Mouse (Mus musculus) CD4-positive, CD25-positive, alpha-beta regulatory T cell, adult 4 months (primary cell): Measurements from ENCODE around the gene Tsr2. TPM values are rescaled to one million over a fixed set of nuclear protein-coding genes. Genes with fewer than 3 reads are reported as not detected.

ENCODE experiments used
- ATAC-seq: one replicate; pipeline ENCODE4 v1.8.0; 2017
- polyA plus RNA-seq, 2 experiments: library from polyadenylated mRNA; unstranded; fragments of 100-300 nt; shearing (Covaris generic); gene quantifications; one replicate each; pipeline ENCODE4 v1.2.1; 2017

Tsr2 gene
- 10 to 100 TPM; 16.2 to 21.0 TPM for polyA plus RNA-seq

DNA sequence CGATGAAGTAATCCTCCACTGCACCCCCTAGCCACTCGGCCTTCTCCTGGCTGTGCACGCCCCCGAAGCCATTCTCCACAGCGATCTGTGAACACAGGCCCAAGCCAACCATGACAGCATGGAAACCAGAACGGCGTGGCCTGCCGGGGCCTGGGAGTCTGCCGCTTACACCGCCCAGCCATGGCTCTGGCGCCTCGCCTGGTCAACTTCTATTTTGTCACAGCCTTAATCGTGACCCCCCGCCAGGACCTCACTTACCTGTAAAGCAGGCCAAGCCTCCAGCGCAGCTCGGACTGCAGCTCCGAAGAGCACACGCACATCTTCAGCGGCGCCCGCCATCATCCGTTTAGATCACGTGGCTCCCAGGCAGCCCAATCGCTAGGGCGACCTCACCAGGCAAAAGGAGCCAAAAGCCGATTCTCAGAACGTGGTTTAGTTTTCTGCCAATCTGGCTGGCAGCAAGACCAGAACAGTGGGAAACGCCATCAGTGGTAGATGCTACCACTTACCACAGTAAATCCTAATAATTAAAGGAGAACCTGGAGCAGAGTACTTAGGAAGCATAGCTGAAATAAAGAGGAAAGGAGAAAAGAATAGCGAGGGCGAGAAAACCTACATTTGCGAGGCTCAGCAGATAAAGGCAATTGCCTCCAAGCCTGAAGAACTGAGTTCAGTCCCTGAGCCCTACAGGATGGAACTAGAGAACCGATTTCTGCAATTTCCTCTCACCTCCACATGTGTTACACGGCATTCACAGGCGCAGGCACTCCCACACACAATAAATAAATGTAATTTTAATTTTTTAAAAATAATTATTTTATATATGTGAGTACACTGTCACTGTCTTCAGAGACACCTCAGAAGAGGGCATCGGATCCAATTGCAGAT lies at the start of gene Tsr2:
Gene Tsr2, minus strand, starts transcription at position 373 of the 888 bp plus-strand sequence.
- ATAC-seq: peak; percentile 98

DNA sequence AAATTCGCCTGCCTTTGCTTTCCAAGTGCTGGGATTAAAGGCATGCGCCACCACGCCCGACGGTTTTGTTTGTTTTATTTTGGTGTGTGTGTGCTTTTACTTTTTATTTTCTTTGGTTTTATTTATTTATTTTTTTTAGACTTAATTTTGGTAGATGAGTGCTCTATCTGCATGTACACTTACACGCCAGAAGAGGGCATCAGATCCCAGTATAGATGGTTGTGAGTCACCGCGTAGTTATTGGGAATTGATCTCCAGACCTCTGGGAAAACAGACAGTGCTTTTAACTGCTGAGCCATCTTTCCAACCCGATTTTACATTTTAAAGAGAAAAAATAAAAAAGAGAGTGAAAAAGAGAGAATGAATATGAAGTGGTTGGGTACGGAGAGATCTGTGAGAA lies 36.4 kb upstream of the Tsr2 start:
- ATAC-seq: no peak

DNA sequence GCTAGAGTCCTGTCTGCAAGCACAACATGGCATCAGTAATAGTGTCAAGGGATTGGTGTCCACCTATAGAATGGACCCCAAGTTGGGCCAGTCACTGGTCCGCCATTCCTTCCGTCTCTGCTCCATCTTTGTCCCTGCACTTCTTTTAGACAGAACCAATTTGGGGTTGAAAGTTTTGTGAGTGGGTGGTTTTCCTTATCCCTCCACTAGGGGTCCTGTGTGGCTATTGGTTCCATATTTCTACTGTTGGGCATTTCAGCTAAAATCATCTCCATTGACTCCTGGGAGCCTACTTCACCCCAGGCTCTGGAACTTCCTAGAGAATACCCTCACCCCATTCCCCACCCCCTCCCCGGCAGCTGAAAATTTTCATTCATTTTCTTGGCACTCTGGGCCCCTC lies 34.1 kb upstream of the Tsr2 start:
- ATAC-seq: no peak

DNA sequence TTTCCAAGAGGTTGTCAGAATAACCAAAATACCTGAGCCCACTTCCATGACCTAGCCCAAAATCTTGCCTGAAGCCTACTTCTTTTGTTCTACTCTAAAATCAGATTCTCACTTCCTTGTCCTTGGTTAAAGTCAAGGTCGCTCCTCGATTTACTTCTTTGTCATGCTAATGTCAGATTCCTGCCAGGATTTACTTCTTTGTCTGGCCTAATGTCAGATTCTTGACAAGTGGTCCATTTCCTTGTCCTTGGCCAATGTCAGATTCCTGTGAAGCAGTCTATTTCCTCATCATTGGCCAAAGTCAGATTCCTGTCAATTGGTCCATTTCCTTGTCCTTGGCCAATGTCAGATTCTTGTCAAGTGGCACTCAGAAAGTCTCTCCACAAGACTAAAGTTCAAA lies 27.6 kb upstream of the Tsr2 start:
- no peak for ATAC-seq

DNA sequence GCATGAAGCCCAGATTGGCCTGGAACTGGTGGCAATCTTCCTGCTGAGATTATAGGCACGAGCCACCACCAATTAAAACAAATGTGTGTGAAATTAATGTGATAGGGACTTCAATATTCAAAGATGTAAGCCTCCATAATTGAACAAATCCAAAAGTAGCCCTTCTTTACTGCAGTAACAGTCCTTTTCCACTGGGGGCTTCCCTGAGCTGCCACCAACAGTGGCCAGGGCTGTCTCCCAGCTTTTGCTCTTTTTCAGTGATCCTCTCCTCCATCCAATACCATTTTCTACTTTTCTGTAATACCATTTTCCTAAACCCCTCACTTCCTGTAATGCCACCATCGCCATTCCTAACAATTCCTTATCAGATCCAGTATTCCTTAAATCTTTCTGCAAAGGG lies 21.1 kb upstream of the Tsr2 start:
- ATAC-seq: peak; percentile 78

DNA sequence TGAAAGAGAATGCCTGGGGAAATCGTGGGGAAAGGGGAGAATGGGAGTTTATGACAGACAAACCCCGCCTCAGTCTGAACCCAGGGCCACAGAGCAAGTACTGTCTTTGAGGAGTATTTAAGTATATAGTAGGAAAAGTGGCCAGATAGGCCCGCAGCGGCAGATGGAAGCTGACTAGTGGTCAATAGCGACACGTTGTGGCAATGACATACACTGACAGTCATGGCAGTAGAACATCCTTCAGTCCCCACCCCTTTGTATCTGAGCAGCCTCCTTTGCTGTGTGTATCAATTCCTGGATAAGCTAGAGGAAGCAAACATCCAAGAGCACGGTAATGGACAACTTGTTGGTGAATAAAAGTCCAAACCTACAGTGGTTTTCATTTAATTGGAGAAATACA lies 20.5 kb upstream of the Tsr2 start:
- ATAC-seq: peak; percentile 78

DNA sequence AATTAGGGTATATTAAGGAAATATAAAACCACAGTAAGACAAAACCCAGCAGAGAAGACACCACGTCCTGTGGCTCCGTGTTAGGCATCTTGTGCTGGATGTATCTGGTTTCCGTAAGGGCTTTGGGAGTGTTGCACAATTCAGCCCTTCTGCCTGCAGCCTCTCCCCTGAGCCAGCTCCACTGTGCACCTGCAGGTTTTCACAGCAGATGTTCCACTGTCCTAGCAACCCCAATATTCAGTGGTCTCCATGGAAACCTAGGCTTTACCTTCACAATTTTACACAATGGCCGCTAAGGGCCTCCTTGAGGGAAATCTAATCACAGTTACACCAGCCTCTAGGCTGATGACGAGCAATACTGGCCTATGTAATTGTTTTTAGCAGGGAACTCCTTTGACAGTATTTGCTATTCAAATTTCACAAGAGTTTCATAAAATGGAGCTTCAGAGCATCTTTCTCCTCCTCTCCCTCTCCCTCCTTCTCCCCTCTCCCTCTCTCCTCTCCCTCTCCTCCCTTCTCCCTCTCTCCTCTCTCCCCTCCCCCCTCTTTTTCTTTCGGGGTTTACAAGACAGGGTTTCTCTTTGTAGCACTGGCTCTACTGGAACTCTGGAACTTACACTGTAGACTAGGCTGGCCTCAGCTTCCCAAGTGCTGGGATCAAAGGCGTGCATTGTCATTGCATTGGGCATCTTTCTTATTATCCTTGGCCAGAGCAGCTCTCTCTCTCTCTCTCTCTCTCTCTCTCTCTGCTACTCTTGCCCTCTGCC lies 11.1 kb upstream of the Tsr2 start:
- ATAC-seq: no peak

DNA sequence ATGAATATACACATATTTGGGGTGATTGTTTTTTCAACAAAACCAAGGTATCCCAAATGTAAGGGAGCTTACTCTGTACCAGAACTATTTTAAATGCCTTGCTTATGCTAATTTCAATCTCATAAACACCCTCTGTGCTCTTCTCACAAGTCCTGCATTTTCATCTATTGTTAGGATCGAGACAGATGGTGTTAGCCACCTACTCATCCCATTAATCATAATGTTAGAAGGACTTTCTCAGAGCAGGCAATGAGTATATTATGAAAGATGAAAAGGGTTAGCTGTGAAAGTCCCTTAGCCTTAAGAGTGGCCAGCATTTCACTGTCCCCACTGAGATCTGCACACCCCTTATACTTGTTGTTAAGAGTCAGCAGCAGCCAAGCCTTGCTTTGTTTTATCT lies 8.9 kb downstream of the Tsr2 start:
- ATAC-seq: no peak

DNA sequence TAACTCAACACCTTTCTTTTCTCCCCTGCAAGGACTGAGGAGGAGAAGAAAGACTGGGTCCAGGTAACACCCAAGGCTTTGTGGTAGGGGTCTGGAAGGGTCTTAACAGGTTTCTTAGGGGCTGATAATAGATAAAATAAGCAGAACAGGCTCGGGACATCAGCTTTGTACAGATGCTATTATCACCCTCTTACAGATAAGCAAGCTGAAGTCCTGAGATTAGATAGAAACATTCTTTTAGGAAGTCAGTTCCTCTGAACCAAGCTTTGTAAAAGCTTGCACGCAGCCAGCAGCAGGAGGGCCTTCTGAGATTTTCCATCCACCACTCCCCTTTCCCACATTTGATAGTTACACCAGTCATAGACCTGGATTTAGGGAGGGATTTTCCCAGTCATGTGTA lies 10.7 kb downstream of the Tsr2 start:
- ATAC-seq: no peak

DNA sequence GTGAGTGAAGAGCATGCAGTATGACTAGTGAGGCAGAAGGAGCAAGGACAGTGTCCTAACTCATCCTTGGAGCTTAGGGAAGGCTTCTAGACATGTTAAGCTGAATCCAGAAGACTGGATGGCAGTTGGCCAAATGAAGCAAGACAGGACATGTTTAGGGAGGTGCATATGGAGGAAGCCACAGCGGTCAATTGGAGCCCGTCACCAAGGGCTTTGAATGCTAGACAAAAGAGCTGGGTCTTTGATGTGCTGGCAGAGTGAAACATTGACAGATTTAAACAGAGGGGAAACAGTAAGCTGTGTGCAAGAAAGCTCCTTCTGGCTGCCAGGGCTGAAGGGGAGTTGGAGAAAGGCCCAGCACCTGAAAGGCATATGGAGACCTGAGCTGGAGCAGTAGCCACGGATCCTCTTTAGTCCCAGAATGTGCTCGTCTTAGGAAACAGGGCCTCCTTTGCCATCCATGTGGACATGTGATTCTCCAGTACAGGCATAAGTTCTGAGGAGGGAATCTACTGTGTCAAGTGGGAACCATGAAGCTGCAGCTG lies 19.3 kb downstream of the Tsr2 start:
- ATAC-seq: no peak

DNA sequence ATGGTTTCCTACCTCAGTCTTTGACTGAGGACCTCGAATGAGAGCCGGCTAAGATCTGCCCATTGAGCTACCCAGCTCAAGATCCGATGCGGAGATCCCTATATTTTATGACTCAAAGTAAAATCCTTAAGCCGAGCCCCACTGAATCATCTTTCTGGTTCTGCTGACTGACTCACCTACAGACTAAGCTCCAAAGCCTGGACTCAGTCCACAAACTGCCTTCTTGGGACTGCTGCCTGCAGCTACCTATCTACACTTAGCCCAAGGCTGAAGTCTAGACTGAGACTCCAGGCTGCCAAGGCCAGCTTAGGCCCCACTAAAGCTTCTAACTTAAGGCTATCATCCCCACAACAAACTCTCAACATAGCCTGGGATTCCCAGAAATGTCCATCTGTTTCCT lies 20.3 kb downstream of the Tsr2 start:
- no peak for ATAC-seq

DNA sequence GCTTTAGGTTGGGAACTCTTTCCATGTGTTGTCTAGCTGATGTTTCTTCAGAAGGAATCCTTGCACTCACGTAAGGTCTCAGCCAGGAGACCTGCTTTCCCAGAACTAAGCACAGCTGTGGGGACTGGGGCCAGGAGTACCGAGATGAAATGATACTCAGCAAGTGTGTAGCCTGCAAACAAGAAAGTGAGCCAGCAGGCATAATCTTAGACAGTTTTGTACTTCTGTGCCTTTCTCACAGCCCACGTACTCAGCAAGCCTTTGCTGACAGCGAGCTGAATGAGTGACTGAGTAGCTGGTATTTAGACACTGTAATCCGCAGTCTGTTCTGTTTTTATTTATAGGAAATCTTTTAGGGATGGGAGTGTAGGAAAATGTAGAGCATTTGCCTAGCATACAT lies 28.5 kb downstream of the Tsr2 start:
- no peak for ATAC-seq

DNA sequence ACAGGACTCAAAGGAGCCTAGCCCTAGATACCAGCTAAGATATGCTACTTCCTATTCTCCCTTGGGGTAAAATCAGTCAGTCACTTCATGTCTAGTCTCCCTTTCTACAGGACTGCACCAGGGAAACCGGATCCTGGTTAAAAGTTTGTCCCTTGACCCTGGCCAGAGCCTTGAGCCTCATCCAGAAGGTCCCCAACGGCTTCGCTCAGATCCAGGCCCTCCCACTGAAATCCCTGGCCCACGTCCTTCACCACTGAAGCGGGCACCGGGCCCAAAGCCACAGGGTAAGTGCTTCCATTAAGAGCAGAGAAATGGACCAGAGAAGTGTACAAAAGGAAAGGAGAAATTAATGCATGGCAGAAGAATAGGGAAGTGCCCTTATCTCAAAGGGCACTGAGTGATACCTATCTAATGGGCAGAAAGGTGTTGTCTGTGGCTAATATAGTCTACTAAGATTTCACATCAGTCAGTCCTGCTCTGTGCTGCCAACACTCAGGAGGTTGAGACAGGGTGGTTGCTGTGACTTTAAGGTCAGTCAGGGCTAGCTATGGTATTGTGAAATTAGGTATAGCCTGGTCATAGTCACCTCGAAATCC lies 30.2 kb downstream of the Tsr2 start:
- ATAC-seq: no peak

DNA sequence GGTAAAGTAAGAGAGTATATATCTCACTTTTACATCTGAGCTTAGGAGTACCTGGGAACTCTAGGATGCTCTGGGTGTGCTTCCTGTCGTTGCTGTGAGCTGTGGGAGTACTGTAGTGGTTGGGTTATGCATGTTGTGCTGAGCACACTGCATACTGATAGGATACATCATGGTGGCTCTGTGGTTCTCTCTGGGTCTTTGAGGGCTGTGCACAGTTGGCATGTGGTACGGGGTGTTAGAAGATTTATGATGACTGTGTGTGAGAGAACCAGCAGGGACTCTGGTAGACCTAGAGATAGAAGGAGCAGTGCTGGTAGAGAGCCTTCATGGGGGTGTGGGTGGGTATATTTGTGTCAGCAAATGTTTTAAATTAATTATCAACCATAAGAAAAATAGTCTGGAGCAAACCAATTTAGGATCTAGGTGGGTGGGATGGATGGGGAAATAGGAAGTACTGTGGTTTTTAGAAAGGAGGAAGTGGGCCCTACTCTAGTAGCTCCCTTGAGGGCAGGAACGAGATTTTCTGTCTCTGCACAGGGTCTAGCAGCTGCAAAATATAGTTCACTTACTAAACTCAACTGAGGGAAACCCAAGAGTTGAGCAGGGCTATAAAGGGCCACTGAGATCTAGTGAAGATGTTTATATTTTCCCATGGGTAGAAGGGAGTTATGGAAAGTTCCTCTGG lies 34.6 kb downstream of the Tsr2 start:
- ATAC-seq: no peak

DNA sequence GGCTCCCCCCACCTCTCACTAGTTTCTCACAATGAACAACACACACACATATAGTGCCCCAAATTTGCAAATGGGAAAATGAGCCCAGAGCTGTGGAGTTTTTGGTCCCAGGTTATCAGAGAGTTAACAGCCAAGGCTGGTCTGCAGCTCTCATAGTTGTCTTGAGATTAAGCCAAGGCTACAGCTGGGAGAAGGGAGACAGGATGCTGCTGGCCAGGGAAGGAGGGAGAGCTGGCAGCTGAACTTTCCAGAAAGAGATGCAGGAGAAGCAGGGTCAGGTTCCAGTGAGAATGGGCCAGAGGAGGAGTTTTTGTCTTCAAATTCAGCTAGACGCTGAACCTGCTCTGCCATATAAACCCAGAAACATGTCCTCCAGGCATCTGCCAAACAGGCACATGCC lies 37.0 kb downstream of the Tsr2 start:
- no peak for ATAC-seq

DNA sequence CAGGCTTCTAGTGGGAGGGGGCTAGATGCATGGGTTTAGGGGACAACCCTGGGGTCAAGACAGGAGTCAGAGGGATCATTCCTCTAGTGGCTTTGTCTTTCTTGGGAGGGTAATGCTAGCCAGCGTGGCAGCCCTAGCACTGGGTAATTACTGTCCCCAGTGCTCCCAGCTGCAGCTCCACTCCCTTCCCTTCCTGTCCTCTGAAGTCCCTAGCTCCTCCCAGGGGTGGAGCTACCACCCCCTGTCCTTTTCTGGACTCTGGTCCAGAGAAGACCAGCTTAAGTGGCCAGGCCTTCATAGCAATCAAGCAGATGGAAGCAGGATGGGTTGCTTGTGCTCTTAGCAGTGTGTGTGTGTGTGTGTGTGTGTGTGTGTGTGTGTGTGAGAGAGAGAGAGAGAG lies 40.8 kb downstream of the Tsr2 start:
- no peak for ATAC-seq

DNA sequence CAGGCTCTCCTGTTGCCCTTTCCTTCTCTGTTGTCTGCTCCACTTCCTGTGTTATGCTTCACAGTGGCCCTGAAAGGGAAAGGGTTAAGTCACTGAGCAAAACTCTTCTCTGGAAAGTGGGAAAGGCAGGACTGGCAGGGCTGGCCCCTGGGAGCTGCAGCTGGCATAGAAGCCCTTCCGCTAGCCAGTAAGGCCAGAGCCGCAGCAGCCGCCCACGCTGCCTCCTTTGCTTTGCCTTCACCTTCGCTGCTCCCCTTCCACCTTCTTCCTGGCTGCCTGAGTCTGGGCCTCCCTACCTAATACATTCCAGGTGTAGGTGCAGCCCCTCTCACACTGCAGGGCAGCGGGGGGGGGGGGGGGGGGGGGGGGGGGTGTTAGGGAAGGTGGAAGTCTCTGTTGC lies 41.9 kb downstream of the Tsr2 start:
- ATAC-seq: no peak

DNA sequence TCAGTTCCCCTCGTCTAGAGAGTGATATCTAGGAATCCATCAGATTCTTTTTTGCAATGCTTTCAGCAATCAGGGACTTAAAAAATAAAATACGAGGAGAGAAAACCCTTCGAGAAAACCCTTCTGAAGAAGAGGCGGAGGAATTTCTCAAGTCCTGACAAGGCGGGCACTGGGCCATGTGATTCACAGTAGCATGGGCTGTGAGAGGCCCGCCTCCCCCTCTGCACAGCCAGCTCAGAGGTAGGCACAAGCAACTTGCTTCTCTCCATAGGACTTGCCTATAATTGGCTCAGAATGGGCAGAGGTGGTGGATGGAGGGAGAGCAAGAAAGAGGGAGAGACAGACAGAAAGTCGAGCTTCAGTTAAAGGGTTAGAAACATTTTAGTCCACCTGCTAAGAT lies 46.0 kb downstream of the Tsr2 start:
- ATAC-seq: no peak

DNA sequence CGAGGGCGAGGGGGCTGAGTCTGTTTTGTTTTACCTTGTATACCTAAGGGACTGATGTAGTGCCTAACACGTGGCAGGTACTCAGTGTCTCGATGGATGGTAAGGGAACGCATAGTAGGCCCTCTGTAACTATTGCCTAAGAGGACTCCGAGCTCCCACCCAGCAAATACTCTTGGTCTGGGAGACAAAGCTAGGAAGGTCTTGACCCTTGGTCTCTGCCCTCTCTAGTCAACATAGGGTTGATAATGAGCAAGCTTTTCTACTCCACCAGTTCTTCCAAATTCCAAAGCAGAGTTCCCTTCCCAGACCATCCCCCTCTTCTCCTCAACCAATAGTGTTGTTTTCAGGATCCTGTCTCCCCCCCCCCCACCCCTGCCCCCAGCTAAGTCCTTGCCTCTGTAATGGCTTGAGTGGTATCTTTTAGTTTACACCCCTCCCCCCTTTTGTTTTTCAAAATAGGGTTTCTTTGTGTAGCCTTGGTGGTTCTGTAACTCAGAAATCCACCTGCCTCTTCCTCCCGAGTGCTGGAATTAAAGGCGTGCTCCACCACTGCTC lies 46.6 kb downstream of the Tsr2 start:
- ATAC-seq: no peak

DNA sequence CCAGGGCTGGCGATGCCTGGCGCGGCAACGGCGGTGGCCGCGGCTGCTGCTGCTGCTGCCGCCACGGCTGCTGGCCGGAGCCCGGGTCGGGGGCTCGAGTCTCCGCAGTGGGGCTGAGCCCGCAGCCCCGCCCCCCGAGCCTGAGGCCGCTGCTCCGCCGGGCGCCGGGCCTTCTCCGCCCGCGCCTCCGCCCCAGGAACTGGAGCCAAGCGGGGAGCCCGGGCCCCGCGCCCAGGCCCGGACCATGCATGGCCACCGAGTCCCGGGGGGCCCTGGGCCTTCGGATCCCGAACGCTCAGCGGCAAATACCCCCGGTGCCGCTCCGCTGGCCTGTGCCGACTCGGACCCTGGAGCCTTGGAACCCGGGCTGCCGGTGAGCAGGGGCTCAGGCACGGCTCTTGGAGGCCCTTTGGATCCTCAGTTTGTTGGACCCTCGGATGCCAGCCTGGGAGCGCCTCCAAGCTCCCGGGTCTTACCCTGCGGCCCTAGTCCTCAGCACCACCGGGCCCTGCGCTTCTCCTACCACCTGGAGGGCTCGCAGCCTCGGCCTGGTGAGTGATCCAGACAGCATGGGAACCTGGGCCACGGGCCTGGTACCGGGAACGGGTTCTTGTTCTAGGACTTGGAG lies 48.8 kb downstream of the Tsr2 start:
- no peak for ATAC-seq

DNA sequence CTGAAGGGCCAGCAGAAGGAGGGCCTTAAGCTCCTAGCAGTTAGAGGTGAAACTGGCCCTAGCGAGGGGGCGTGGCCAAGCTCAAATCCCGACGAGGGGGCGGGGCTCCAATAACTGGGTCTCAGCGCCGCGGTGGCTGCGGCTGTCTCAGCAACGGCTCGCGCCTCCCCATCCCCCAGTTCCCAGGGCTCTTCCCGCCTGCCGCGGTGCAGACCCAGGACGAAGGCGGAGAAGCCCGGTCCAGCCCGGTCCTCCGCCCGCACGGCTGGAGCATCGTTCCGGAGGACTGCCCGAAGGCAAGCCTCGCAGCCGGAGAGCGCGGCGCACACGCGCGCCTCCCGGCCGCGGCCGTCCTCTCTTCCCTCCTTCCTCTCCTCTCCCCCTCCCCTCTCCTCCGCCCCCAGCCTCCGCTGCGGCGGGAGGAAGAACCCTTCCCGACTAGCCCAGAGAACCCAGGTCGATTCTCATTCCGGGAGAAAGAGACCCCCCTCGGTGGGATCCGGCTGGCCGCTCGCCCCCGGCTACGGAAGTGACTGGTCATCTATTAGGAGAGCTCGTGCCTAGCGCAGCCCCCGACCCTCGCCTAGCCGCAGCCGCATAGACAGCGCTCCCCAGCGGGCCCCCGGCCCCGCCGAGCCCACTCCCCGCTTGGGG lies 49.4 kb downstream of the Tsr2 start:
- ATAC-seq: peak; percentile 62
